14 mouse cellular contexts compared by ENCODE assay signal in genomic region chr14:79537463-79537862, GRCm38 (mm10). TPM values are rescaled to one million over a fixed set of nuclear protein-coding genes. Genes with fewer than 3 reads are reported as not detected.
A peak's percentile ranks its signal among the peaks of the same experiment; 100 is the strongest.
DNase-seq lines count a peak whose midpoint lies in the region; ATAC-seq lines count a peak whose summit lies in the region.
"Had no signal": no experiment of that assay in that cellular context is flagged by ENCODE, and none has a peak within 500 bp of the region (broad histone marks: within the 10 kb centered on the region; RNA-seq: fewer than 3 reads in every experiment).

No protein-coding gene starts in this region.

- ATAC-seq in granulocyte monocyte progenitor cell, adult 5-6 weeks (replicated peaks; ENCODE audit: poor library complexity, severe bottlenecking): 0 out of 2 replicates have a peak, but pooled peaks have one; percentile 21
- ATAC-seq in megakaryocyte, adult 5-6 weeks (ENCODE audit: poor library complexity, severe bottlenecking): peak; percentile 53
- no peak for ATAC-seq in forebrain, embryonic 11.5 days (replicated peaks; ENCODE audit: low FRiP score)
- ATAC-seq in kidney, embryonic 16.5 days (ENCODE audit: low FRiP score, low TSS enrichment): no peak

- no peaks in the 10 kb centered on the region for H3K36me3 ChIP-seq in forebrain, embryonic 11.5 days (ENCODE audit: control insufficient read depth, insufficient read depth, low read length)
- H3K36me3 ChIP-seq in kidney, embryonic 16.5 days (ENCODE audit: insufficient read depth, low read length): no peaks in the 10 kb centered on the region

- no peak overlapping the region for H3K4me2 ChIP-seq in forebrain, embryonic 11.5 days (ENCODE audit: low read depth, low read length, severe bottlenecking)
- no peak overlapping the region for H3K4me2 ChIP-seq in kidney, embryonic 16.5 days (replicated peaks; ENCODE audit: low read depth, low read length)

- 87% methylated on average over 5 of the region's 5 CpGs for WGBS in forebrain, embryonic 11.5 days
- WGBS in kidney, embryonic 16.5 days: 86% methylated on average over 5 of the region's 5 CpGs

- H3K9ac ChIP-seq in forebrain, embryonic 11.5 days (ENCODE audit: low read length): no peak overlapping the region
- H3K9ac ChIP-seq in kidney, embryonic 16.5 days (replicated peaks; ENCODE audit: low read length): no peak overlapping the region

- H3K4me3 ChIP-seq in forebrain, embryonic 11.5 days (ENCODE audit: low read depth, low read length): no peak overlapping the region
- no peak overlapping the region for H3K4me3 ChIP-seq in kidney, embryonic 16.5 days (ENCODE audit: low read length)

- H3K27me3 ChIP-seq in forebrain, embryonic 11.5 days (ENCODE audit: control insufficient read depth, insufficient read depth, low read length): no peaks in the 10 kb centered on the region
- H3K27me3 ChIP-seq in kidney, embryonic 16.5 days (ENCODE audit: insufficient read depth, low read length): no peaks in the 10 kb centered on the region

- no peaks in the 10 kb centered on the region for H3K9me3 ChIP-seq in forebrain, embryonic 11.5 days (ENCODE audit: control insufficient read depth, low read length)
- H3K9me3 ChIP-seq in kidney, embryonic 16.5 days (ENCODE audit: low read length): no peaks in the 10 kb centered on the region

- no peak overlapping the region for H3K27ac ChIP-seq in forebrain, embryonic 11.5 days (ENCODE audit: low read depth, low read length)
- H3K27ac ChIP-seq in kidney, embryonic 16.5 days (ENCODE audit: low read length): no peak overlapping the region

- peak; percentile 44 for DNase-seq in lung, postnatal 36 days
- DNase-seq in lung, postnatal 14 days: no peak
- DNase-seq in thymus, postnatal 25 days: peak; percentile 68
- no peak for DNase-seq in forebrain, embryonic 11.5 days (ENCODE audit: low spot score)
- no peak for DNase-seq in adrenal gland, adult 18-20 months (ENCODE audit: low spot score in 2 of 2)
- DNase-seq: adrenal gland, postnatal 10 days; cerebellum, adult 8-10 months; gastrocnemius, postnatal 14 days; kidney, postnatal 10 days; lung, postnatal 10 days; right cerebral cortex, postnatal 25 days had no signal

- no peaks in the 10 kb centered on the region for H3K4me1 ChIP-seq in forebrain, embryonic 11.5 days (replicated peaks; ENCODE audit: control insufficient read depth, insufficient read depth, low read length)
- no peaks in the 10 kb centered on the region for H3K4me1 ChIP-seq in kidney, embryonic 16.5 days (ENCODE audit: insufficient read depth, low read length)

RNA-seq across cellular contexts. Expression of gene Sugt1, which starts 50.0 kb away (rescaled TPM):
- 80.8 and 116 TPM in 2 replicates for total RNA-seq in granulocyte monocyte progenitor cell, adult 5-6 weeks (2014; fragmentation: Nextera tagmentation)
- total RNA-seq in granulocyte monocyte progenitor cell, adult 5-6 weeks (2017): 92.4 and 133 TPM in 2 replicates
- 99.6 and 121 TPM in 2 replicates for total RNA-seq in megakaryocyte, adult 5-6 weeks (2015)
- 145 and 165 TPM in 2 replicates for total RNA-seq in megakaryocyte, adult 5-6 weeks (2017)
- 149 and 150 TPM in 2 replicates for polyA plus RNA-seq in forebrain, embryonic 11.5 days (2014; fragmentation: Nextera tagmentation; extraction: Ambion mirVana)
- 100 to 1,000 TPM in 1 of 2 experiments, 10 to 100 TPM in 1; 79.4 to 121 TPM for total RNA-seq in adrenal gland, adult 18-20 months (2021)
- 114 and 118 TPM in 2 replicates for polyA plus RNA-seq in kidney, embryonic 16.5 days (2015; fragmentation: Nextera tagmentation; extraction: Ambion mirVana)

RNA-seq across cellular contexts. Expression of gene Wbp4, which starts 56.1 kb away (rescaled TPM):
- total RNA-seq in granulocyte monocyte progenitor cell, adult 5-6 weeks (2014; fragmentation: Nextera tagmentation): 15.3 and 28.1 TPM in 2 replicates
- 70.8 and 75.0 TPM in 2 replicates for total RNA-seq in granulocyte monocyte progenitor cell, adult 5-6 weeks (2017)
- total RNA-seq in megakaryocyte, adult 5-6 weeks (2015): 31.4 and 38.6 TPM in 2 replicates
- 72.6 and 75.8 TPM in 2 replicates for total RNA-seq in megakaryocyte, adult 5-6 weeks (2017)
- 58.4 and 58.6 TPM in 2 replicates for polyA plus RNA-seq in forebrain, embryonic 11.5 days (2014; fragmentation: Nextera tagmentation; extraction: Ambion mirVana)
- total RNA-seq in adrenal gland, adult 18-20 months (2021): 10 to 100 TPM; 31.6 to 39.4 TPM
- 37.0 and 39.1 TPM in 2 replicates for polyA plus RNA-seq in kidney, embryonic 16.5 days (2015; fragmentation: Nextera tagmentation; extraction: Ambion mirVana)

RNA-seq across cellular contexts. Expression of gene Elf1, which starts 56.5 kb away (rescaled TPM):
- total RNA-seq in granulocyte monocyte progenitor cell, adult 5-6 weeks (2014; fragmentation: Nextera tagmentation): 92.6 and 98.6 TPM in 2 replicates
- 178 and 188 TPM in 2 replicates for total RNA-seq in granulocyte monocyte progenitor cell, adult 5-6 weeks (2017)
- 66.4 and 69.3 TPM in 2 replicates for total RNA-seq in megakaryocyte, adult 5-6 weeks (2015)
- 138 and 142 TPM in 2 replicates for total RNA-seq in megakaryocyte, adult 5-6 weeks (2017)
- polyA plus RNA-seq in forebrain, embryonic 11.5 days (2014; fragmentation: Nextera tagmentation; extraction: Ambion mirVana): 7.5 and 7.6 TPM in 2 replicates
- total RNA-seq in adrenal gland, adult 18-20 months (2021): 10 to 100 TPM; 19.2 to 23.1 TPM
- 10.2 and 10.3 TPM in 2 replicates for polyA plus RNA-seq in kidney, embryonic 16.5 days (2015; fragmentation: Nextera tagmentation; extraction: Ambion mirVana)

Comparison
In these comparisons a context has a peak if more than half of its experiments do, and no peak if none do; other contexts are left out.
1. DNase-seq: peak in lung, postnatal 36 days (single experiment) and thymus, postnatal 25 days (single experiment); none in lung, postnatal 14 days (single experiment), forebrain, embryonic 11.5 days (single experiment) and adrenal gland, adult 18-20 months (0 of 2).
2. ATAC-seq: peak in granulocyte monocyte progenitor cell, adult 5-6 weeks (single experiment) and megakaryocyte, adult 5-6 weeks (single experiment); none in forebrain, embryonic 11.5 days (single experiment) and kidney, embryonic 16.5 days (single experiment).